Mouse (Mus musculus) 416B (cell line): ENCODE results near the gene Slco3a1.

ENCODE experiments used
- DNase-seq: peaks from one replicate; pipeline ENCODE4 v3.0.0; 2011; ENCODE audit warnings: low read depth

Gene Slco3a1

DNA sequence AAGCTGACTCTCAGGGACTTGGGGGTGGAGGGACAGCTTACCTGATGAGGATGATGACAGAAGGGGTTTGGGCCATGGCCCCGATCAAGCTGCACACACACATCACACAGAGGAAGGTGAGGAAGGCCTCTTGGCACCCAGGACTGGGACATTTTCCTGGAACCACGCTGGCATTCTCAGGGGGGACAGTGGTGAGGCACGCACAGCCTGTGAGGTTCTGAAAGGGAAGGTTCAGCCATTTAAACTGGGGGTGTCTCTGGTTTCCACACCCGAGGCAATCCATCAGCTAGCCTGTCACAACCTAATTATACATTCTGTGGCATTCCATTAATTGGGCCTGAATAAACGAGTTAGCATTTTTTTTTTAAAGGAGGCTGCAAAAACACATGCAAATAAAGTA, 251.5 kb downstream of the Slco3a1 start:
- DNase-seq, result no peak

- DNase-seq, result no peak
Observed at GRCm38 (mm10) chr7:74286531-74286930, 268.0 kb downstream of the Slco3a1 start.

- DNase-seq, result no peak
Observed at GRCm38 (mm10) chr7:74280371-74280770, 274.2 kb downstream of the Slco3a1 start.

GRCm38 (mm10) chr7:74279356-74279755, 275.2 kb downstream of the Slco3a1 start:
- no peak for DNase-seq

DNA sequence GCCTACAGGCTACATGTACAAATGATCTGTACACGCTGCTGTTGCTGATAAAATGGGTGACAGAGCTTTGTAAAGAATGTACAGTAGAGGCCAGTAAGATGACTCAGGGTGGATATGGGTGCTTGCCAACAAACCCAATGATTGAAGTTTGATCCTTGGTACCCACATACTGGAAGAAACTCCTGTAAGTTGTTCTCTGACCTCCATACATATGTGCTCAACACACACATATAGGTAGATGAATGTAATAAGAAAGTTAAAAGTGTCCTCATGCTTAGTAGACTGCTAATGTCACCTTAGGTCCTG, 284.5 kb downstream of the Slco3a1 start:
- DNase-seq, result no peak

- DNase-seq, result no peak
Observed at GRCm38 (mm10) chr7:74269283-74270088, 285.1 kb downstream of the Slco3a1 start.

DNA sequence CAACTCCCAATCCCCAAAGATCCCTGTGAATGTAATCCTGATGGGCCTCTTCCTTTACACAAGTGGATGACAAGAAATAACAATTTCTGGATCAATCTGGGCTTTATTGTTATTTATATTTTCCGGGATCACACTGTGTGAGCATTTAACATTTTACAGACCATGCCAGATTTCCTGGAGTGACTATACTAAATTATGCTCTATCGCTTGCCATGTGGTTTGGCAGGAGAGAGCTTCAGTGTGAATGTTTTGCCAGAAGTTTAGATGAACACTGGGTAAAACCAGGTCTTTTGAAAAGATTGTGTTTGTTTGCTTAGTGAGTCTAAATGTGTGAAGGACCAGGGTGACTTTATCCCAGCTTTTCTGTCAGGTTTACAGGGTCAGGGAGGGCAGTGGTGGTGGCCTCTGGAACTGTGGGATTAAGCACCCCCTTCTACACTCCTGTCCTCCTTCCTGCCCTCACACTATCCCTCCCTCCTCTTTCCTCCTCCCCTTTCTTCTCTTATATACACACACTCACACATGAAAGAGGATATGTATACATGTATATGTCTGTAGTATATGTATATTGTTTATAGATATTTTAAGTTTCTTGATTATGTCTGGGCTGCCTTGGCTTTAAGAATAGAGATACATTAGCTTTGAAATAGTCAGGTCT, 287.9 kb downstream of the Slco3a1 start:
- no peak for DNase-seq

DNA sequence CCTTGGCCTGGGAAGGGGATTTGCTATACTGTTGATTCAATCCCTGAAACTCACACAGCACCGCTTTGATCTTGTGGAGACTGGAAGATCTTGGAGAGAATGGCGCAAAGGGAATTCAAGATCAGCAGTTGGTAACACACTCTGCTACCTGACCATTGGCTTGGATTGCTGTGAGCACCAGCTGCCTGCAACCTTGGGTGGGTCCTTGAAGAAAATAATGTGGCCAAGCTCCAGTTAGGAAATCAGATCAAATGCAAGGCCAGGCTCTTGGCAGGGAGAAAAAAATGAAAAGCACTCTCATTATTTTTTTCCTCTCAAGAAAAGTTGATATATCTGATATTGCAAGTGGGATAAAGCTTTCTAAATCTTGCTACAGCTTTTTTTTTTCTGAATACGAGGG, 298.3 kb downstream of the Slco3a1 start:
- no peak for DNase-seq

DNA sequence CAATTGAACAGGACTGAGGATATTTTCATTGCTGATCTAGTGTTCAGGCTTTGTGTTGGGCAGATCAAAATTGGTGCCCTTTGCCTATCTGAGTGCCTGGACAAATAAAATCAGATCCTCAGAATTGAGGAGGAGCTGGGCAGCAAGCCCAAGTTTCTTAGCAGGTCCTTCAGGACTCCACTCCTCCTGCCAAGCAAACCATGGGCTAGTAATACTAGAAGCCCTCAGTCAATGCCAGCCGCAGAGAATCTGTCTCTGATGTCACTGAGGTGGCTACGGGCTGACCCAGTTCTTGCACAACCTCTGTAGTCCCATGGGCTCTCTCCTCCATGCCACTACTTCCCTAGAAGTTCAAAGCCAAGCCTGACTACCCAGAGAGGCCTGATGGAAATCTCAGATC, 302.5 kb downstream of the Slco3a1 start:
- no peak for DNase-seq

DNA sequence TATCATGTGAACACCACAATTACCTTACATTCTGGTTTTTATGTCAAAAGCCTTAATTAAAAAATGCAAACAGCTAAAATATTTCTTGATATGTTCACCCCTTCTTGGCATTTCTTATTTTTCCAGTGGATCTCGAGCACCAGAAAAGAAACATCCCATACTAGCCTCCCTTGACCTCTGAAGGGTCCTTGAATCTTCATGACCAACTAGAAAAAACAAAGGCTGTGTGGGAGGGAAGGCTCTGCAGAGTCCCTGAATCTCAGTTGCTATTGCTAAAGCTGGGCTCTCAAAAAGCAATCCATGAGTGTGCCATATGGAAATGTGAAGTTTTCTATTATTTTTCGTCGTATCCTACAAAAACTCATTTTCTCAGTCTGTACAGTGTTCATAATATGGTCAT, 313.3 kb downstream of the Slco3a1 start:
- DNase-seq, result no peak

DNA sequence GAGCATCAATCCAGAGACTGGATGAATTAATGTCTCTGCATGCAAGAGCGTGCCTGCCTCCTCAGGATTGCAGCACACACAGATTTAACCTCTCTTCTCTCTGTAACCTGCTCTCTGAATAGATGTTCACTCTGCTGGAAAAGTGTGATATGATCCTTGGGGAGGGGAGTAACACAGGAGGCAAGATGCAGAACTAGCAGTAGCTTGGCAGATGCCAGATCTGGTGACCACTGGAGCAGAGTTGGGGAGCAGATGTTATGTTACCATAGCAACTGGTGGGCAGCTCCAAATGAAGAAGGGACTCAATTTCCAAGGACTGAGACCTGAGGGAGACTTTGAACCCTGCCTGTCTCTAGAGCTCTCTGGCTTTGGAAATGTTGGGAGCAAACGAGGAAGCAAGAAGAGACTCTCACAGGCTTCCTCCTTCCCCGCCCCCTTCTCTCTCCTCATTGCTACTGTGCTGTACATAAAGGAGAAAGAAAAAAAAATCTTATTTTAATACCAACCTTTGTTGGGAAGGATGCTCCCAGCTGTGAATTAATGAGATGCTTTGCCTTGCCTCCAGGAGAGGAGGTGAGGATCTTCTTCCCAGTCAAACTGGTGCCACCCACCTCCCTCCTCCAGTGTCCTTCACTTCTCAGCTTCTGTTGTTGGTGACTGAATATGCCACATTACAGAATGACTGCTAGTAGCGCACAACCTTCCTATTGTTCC, 314.0 kb downstream of the Slco3a1 start:
- no peak for DNase-seq
